Mouse (Mus musculus) thymus, postnatal 36 days (tissue): ENCODE results near the gene Clip2.

Source experiments
- DNase-seq, 2 experiments: peaks; one replicate each; pipeline ENCODE4 v3.0.0; 2022; ENCODE audit warnings: mixed read lengths in 2 of 2

The Clip2 gene

GRCm38 (mm10) chr5:134552110-134552972 is at the start of gene Clip2:
Gene Clip2 (minus strand): TSS chr5:134552434.
- DNase-seq = peak; percentile 84 to 89

GRCm38 (mm10) chr5:134597711-134598110 is 45.5 kb upstream of the Clip2 start:
- no peak for DNase-seq

- DNase-seq = no peak
Measured at GRCm38 (mm10) chr5:134593093-134593492, 40.9 kb upstream of the Clip2 start.

- no peak for DNase-seq
Measured at GRCm38 (mm10) chr5:134592026-134592581, 39.9 kb upstream of the Clip2 start.

- no peak for DNase-seq
Measured at GRCm38 (mm10) chr5:134589900-134590299, 37.7 kb upstream of the Clip2 start.

GRCm38 (mm10) chr5:134584798-134585197 is 32.6 kb upstream of the Clip2 start:
- no peak for DNase-seq

- DNase-seq = no peak
Measured at GRCm38 (mm10) chr5:134583884-134584213, 31.6 kb upstream of the Clip2 start.

GRCm38 (mm10) chr5:134583006-134583883 is 31.0 kb upstream of the Clip2 start:
- DNase-seq = no peak

- peak; percentile 96 to 97 for DNase-seq
Measured at GRCm38 (mm10) chr5:134582221-134582907, 30.1 kb upstream of the Clip2 start.

GRCm38 (mm10) chr5:134581146-134581545 is 28.9 kb upstream of the Clip2 start, which contains the start of gene Rfc2:
Gene Rfc2 (plus strand): TSS chr5:134581366.
- no peak for DNase-seq

GRCm38 (mm10) chr5:134579135-134579534 is 26.9 kb upstream of the Clip2 start:
- no peak for DNase-seq

GRCm38 (mm10) chr5:134577534-134577933 is 25.3 kb upstream of the Clip2 start:
- no peak for DNase-seq

GRCm38 (mm10) chr5:134576517-134577220 is 24.4 kb upstream of the Clip2 start:
- DNase-seq = no peak

GRCm38 (mm10) chr5:134575833-134576232 is 23.6 kb upstream of the Clip2 start:
- DNase-seq = no peak

GRCm38 (mm10) chr5:134572508-134573214 is 20.4 kb upstream of the Clip2 start:
- no peak for DNase-seq

- DNase-seq = peak; percentile 30 to 32
Measured at GRCm38 (mm10) chr5:134571730-134572507, 19.7 kb upstream of the Clip2 start.

- DNase-seq = no peak
Measured at GRCm38 (mm10) chr5:134568964-134569491, 16.8 kb upstream of the Clip2 start.

- no peak for DNase-seq
Measured at GRCm38 (mm10) chr5:134568030-134568429, 15.8 kb upstream of the Clip2 start.

- DNase-seq = no peak
Measured at GRCm38 (mm10) chr5:134567445-134567844, 15.2 kb upstream of the Clip2 start.

GRCm38 (mm10) chr5:134565696-134566095 is 13.5 kb upstream of the Clip2 start:
- DNase-seq = no peak
